21 mouse cellular contexts compared by ENCODE assay signal in the genomic region with DNA sequence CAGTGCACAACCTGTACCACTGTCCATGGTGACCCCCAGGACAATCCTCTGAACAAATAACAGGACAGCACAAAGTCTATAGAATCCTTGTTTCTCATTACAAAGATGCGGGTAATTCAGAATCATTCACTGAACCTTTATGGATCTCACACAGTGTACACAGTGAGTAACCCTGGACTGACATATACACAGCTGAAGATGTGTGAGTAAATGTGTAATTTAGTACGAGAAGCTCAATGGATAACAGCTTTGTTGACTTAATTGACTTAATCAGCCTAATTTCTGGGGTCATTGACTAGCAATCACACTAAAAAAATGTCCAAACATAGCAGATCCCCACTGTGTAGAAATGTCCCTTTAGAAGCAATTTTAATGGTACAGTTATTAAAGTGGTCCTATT. TPM values are rescaled to one million over a fixed set of nuclear protein-coding genes. Genes with fewer than 3 reads are reported as not detected.
"Had no signal": no experiment of that assay in that cellular context is flagged by ENCODE, and none has a peak within 500 bp of the region (broad histone marks: within the 10 kb centered on the region; RNA-seq: fewer than 3 reads in every experiment).

No protein-coding gene starts in this region.

- H3K9me3 ChIP-seq: kidney, embryonic 15.5 days; limb, embryonic 10.5 days; limb, embryonic 13.5 days; midbrain, embryonic 12.5 days; midbrain, embryonic 15.5 days; neural tube, embryonic 12.5 days; neural tube, embryonic 15.5 days had no signal

- ATAC-seq: midbrain, embryonic 15.5 days had no signal

- H3K27me3 ChIP-seq: kidney, embryonic 15.5 days; limb, embryonic 13.5 days; midbrain, embryonic 12.5 days; midbrain, embryonic 15.5 days; neural tube, embryonic 12.5 days; neural tube, embryonic 15.5 days had no signal

- DNase-seq: kidney, postnatal 10 days; kidney, postnatal 4 days; lung, embryonic 14.5 days; thymus, adult 18-20 months; thymus, postnatal 36 days had no signal

- H3K4me1 ChIP-seq: kidney, embryonic 15.5 days; limb, embryonic 10.5 days; limb, embryonic 13.5 days; midbrain, embryonic 12.5 days; midbrain, embryonic 15.5 days; neural tube, embryonic 12.5 days; neural tube, embryonic 15.5 days had no signal

- H3K4me2 ChIP-seq: kidney, embryonic 15.5 days; limb, embryonic 13.5 days; lung, embryonic 14.5 days; midbrain, embryonic 12.5 days; midbrain, embryonic 15.5 days; neural tube, embryonic 12.5 days; neural tube, embryonic 15.5 days had no signal

- H3K4me3 ChIP-seq: kidney, embryonic 15.5 days; limb, embryonic 10.5 days; limb, embryonic 13.5 days; midbrain, embryonic 12.5 days; midbrain, embryonic 15.5 days; neural tube, embryonic 12.5 days; neural tube, embryonic 15.5 days had no signal

- H3K9ac ChIP-seq: kidney, embryonic 15.5 days; limb, embryonic 13.5 days; liver, embryonic 14.5 days; lung, embryonic 14.5 days; midbrain, embryonic 12.5 days; midbrain, embryonic 15.5 days; neural tube, embryonic 12.5 days; neural tube, embryonic 15.5 days had no signal

- H3K27ac ChIP-seq: kidney, embryonic 15.5 days; limb, embryonic 10.5 days; limb, embryonic 13.5 days; liver, embryonic 14.5 days; macrophage; midbrain, embryonic 12.5 days; midbrain, embryonic 15.5 days; neural tube, embryonic 12.5 days; neural tube, embryonic 15.5 days had no signal

- H3K36me3 ChIP-seq: kidney, embryonic 15.5 days; limb, embryonic 10.5 days; limb, embryonic 13.5 days; midbrain, embryonic 12.5 days; midbrain, embryonic 15.5 days; neural tube, embryonic 12.5 days; neural tube, embryonic 15.5 days had no signal

RNA-seq across cellular contexts. Expression of a gene that starts 5.2 kb away (rescaled TPM):
- polyA plus RNA-seq: kidney, adult 2 months; kidney, embryonic 15.5 days; limb, embryonic 10.5 days; limb, embryonic 13.5 days; lung, embryonic 14.5 days; lung, postnatal 0 days; macrophage; midbrain, embryonic 12.5 days; midbrain, embryonic 15.5 days; neural tube, embryonic 12.5 days; small intestine, adult 2 months; spleen, adult 2 months; urinary bladder, adult 2 months had no signal

RNA-seq across cellular contexts. Expression of a gene that starts 14.2 kb away (rescaled TPM):
- polyA plus RNA-seq: kidney, embryonic 15.5 days; limb, embryonic 10.5 days; limb, embryonic 13.5 days; liver, embryonic 14.5 days; lung, embryonic 14.5 days; lung, postnatal 0 days; macrophage; midbrain, embryonic 12.5 days; midbrain, embryonic 15.5 days; neural tube, embryonic 12.5 days; neural tube, embryonic 15.5 days; stomach, embryonic 16.5 days; urinary bladder, adult 2 months had no signal

RNA-seq across cellular contexts. Expression of a gene that starts 24.2 kb away (rescaled TPM):
- polyA plus RNA-seq: limb, embryonic 10.5 days; lung, postnatal 0 days; macrophage; midbrain, embryonic 12.5 days; midbrain, embryonic 15.5 days; small intestine, adult 2 months; spleen, adult 2 months; urinary bladder, adult 2 months had no signal

RNA-seq across cellular contexts. Expression of a gene that starts 49.9 kb away (rescaled TPM):
- polyA plus RNA-seq: limb, embryonic 10.5 days; limb, embryonic 13.5 days; lung, embryonic 14.5 days; macrophage; midbrain, embryonic 12.5 days; small intestine, adult 2 months; testis, adult 2 months; urinary bladder, adult 2 months had no signal
